Mouse (Mus musculus): Measurements from ENCODE around the gene Olfr1367.
"Not testable (repeated sequence)": the region's sequence is repeated elsewhere in the genome, so short reads cannot be mapped to it uniquely, and the experiment has no call there.

The Olfr1367 gene

GRCm38 (mm10) chr13:21346610-21347009 lies at the start of gene Olfr1367:
Gene Olfr1367 (plus strand): TSS chr13:21346910.
- no peak for DNase-seq

GRCm38 (mm10) chr13:21298557-21298956 lies 48.2 kb upstream of the Olfr1367 start:
- DNase-seq: no peak

GRCm38 (mm10) chr13:21304483-21305066 lies 42.1 kb upstream of the Olfr1367 start:
- no peak for DNase-seq

GRCm38 (mm10) chr13:21309788-21310187 lies 36.9 kb upstream of the Olfr1367 start:
- DNase-seq: no peak

GRCm38 (mm10) chr13:21311926-21312325 lies 34.8 kb upstream of the Olfr1367 start, which contains the start of gene Gpx6:
Gene Gpx6 (plus strand): TSS chr13:21312125.
- DNase-seq: no peak

GRCm38 (mm10) chr13:21312854-21313253 lies 33.9 kb upstream of the Olfr1367 start:
- no peak for DNase-seq

- DNase-seq: no peak
These were observed 32.8 kb upstream of the Olfr1367 start for GRCm38 (mm10) chr13:21313903-21314302.

- DNase-seq: no peak
These were observed 26.4 kb upstream of the Olfr1367 start for GRCm38 (mm10) chr13:21320262-21320661.

- DNase-seq: peak; percentile 25
These were observed 24.7 kb upstream of the Olfr1367 start for GRCm38 (mm10) chr13:21321890-21322494.

- peak; percentile 61 for DNase-seq
These were observed 24.0 kb upstream of the Olfr1367 start for GRCm38 (mm10) chr13:21322509-21323375.

- DNase-seq: no peak
These were observed 23.3 kb upstream of the Olfr1367 start for GRCm38 (mm10) chr13:21323405-21323804.

- DNase-seq: peak; percentile 72
These were observed 20.5 kb upstream of the Olfr1367 start for GRCm38 (mm10) chr13:21326191-21326590.

- peak; percentile 89 for DNase-seq
These were observed 20.0 kb upstream of the Olfr1367 start for GRCm38 (mm10) chr13:21326657-21327211.

- peak; percentile 45 for DNase-seq
These were observed 19.3 kb upstream of the Olfr1367 start for GRCm38 (mm10) chr13:21327424-21327823.

GRCm38 (mm10) chr13:21350593-21350992 lies 3.9 kb downstream of the Olfr1367 start:
- DNase-seq: no peak

GRCm38 (mm10) chr13:21362621-21363248 lies 16.0 kb downstream of the Olfr1367 start, which contains the start of gene Zscan12:
Gene Zscan12 (plus strand): TSS chr13:21362820.
- peak; percentile 97 for DNase-seq

- DNase-seq: peak; percentile 2
These were observed 17.0 kb downstream of the Olfr1367 start for GRCm38 (mm10) chr13:21363719-21364118.

GRCm38 (mm10) chr13:21366635-21367034 lies 19.9 kb downstream of the Olfr1367 start:
- DNase-seq: no peak

- DNase-seq: no peak
These were observed 26.0 kb downstream of the Olfr1367 start for GRCm38 (mm10) chr13:21372700-21373099.

- no peak for DNase-seq
These were observed 31.1 kb downstream of the Olfr1367 start for GRCm38 (mm10) chr13:21377773-21378172.

GRCm38 (mm10) chr13:21395211-21395610 lies 48.5 kb downstream of the Olfr1367 start:
- DNase-seq: no peak

GRCm38 (mm10) chr13:21395623-21396022 lies 48.9 kb downstream of the Olfr1367 start:
- no peak for DNase-seq

GRCm38 (mm10) chr13:21396048-21396447 lies 49.3 kb downstream of the Olfr1367 start:
- not testable (repeated sequence) for DNase-seq
